Mouse (Mus musculus): ENCODE results near the gene Gm17949.

DNA sequence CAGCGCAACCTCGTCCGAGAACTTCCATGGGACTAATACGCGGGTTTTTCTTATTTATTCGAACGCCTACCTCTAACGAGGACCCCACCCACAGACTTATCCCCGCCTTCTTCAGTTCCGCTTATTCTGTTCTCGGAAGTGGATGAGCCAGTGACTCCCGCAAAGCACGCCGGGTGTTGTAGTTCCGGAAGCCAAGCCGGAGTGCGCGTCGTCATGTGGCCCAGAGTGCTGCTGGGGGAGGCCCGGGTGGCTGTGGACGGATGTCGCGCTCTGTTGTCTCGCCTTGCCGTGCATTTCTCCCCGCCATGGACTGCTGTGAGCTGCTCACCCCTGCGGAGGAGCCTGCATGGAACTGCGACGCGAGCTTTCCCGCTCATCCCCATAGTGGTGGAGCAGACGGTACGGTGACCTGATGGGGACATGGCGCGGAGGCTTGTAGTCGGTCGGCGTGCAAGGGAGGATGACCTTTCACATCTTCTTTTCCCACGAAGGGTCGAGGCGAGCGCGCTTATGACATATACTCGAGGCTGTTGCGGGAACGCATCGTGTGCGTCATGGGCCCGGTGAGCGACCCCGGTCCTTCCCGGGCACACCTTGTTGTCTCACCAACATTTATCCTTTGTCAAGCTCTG lies 21.0 kb upstream of the Gm17949 start, which contains the start of gene Clpp:
- TF ChIP-seq CTCF (IDR thresholded peaks at IDR 0.05; ENCODE audit: low read depth) (no peak), EP300 (IDR thresholded peaks at IDR 0.05; ENCODE audit: low read depth) (no peak)

Measured in liver, embryonic 14.5 days (tissue).